ENCODE assay signal across 25 mouse cellular contexts in genomic region chr6:113799915-113800314, GRCm38 (mm10). TPM values are rescaled to one million over a fixed set of nuclear protein-coding genes. Genes with fewer than 3 reads are reported as not detected.
DNase-seq lines count a peak whose midpoint lies in the region; ATAC-seq and TF ChIP-seq lines count a peak whose summit lies in the region.
"Had no signal": no experiment of that assay in that cellular context is flagged by ENCODE, and none has a peak within 500 bp of the region (broad histone marks: within the 10 kb centered on the region; RNA-seq: fewer than 3 reads in every experiment).

No protein-coding gene starts in this region.

- no peak for TF ChIP-seq CTCF in olfactory bulb, adult 2 months (IDR thresholded peaks at IDR 0.05; ENCODE audit: insufficient read depth, low read depth, low read length)

- DNase-seq in forebrain, embryonic 11.5 days (ENCODE audit: low spot score) = no peak
- DNase-seq in kidney, postnatal 10 days = no peak
- DNase-seq: adrenal gland, adult 2 months; cerebellum, adult 11 months; gastrocnemius, postnatal 25 days; heart, adult 2 months; heart, postnatal 14 days; kidney, adult 11 months; kidney, postnatal 4 days; layer of hippocampus, adult 9-11 months; liver, embryonic 13.5 days; lung, adult 2 months; lung, postnatal 36 days; right cerebral cortex, postnatal 14 days; spleen, adult 18-20 months had no signal

- WGBS in forebrain, embryonic 16.5 days = 77% methylated on average over 3 of the region's 3 CpGs
- WGBS in forebrain, embryonic 11.5 days = 76% methylated on average over 3 of the region's 3 CpGs
- 80% methylated on average over 3 of the region's 3 CpGs for WGBS in midbrain, embryonic 12.5 days
- 68% methylated on average over 3 of the region's 3 CpGs for WGBS in midbrain, embryonic 16.5 days
- WGBS in olfactory bulb, adult 2 months = 43% methylated on average over 3 of the region's 3 CpGs

- no peak for TF ChIP-seq POLR2A in olfactory bulb, adult 2 months (IDR thresholded peaks at IDR 0.05; ENCODE audit: insufficient read depth, low read depth, low read length)

- no peaks in the 10 kb centered on the region for H3K9me3 ChIP-seq in forebrain, embryonic 16.5 days (ENCODE audit: control insufficient read depth, low read length)
- peaks cover 3% of the 10 kb centered on the region; the same call in 1 of the 2 replicates for H3K9me3 ChIP-seq in forebrain, embryonic 11.5 days (ENCODE audit: control insufficient read depth, low read length)
- peaks cover 5% of the 10 kb centered on the region for H3K9me3 ChIP-seq in midbrain, embryonic 12.5 days
- H3K9me3 ChIP-seq in midbrain, embryonic 16.5 days (replicated peaks; ENCODE audit: control insufficient read depth, low read length, poor library complexity, severe bottlenecking) = no peaks in the 10 kb centered on the region
- H3K9me3 ChIP-seq: kidney, embryonic 15.5 days had no signal

- no peaks in the 10 kb centered on the region for H3K27me3 ChIP-seq in forebrain, embryonic 16.5 days (replicated peaks; ENCODE audit: control insufficient read depth, insufficient read depth, low read length)
- H3K27me3 ChIP-seq in forebrain, embryonic 11.5 days (ENCODE audit: control insufficient read depth, insufficient read depth, low read length) = no peaks in the 10 kb centered on the region
- H3K27me3 ChIP-seq in midbrain, embryonic 12.5 days = no peaks in the 10 kb centered on the region; the same call in 1 of the 2 replicates
- H3K27me3 ChIP-seq in midbrain, embryonic 16.5 days (ENCODE audit: control insufficient read depth, insufficient read depth, low read depth, low read length) = no peaks in the 10 kb centered on the region
- H3K27me3 ChIP-seq: liver, embryonic 13.5 days had no signal

- H3K4me2 ChIP-seq in forebrain, embryonic 16.5 days (ENCODE audit: low read length) = no peak overlapping the region
- no peak overlapping the region for H3K4me2 ChIP-seq in forebrain, embryonic 11.5 days (ENCODE audit: low read depth, low read length, severe bottlenecking)
- no peak overlapping the region for H3K4me2 ChIP-seq in midbrain, embryonic 12.5 days (replicated peaks)
- H3K4me2 ChIP-seq in midbrain, embryonic 16.5 days (ENCODE audit: low read length) = no peak overlapping the region
- H3K4me2 ChIP-seq: heart, embryonic 13.5 days; kidney, embryonic 15.5 days; liver, embryonic 13.5 days had no signal

- H3K36me3 ChIP-seq in forebrain, embryonic 16.5 days (ENCODE audit: control insufficient read depth, insufficient read depth) = peaks cover 20% of the 10 kb centered on the region
- no peaks in the 10 kb centered on the region for H3K36me3 ChIP-seq in forebrain, embryonic 11.5 days (ENCODE audit: control insufficient read depth, insufficient read depth, low read length)
- H3K36me3 ChIP-seq in midbrain, embryonic 12.5 days = peaks cover 8% of the 10 kb centered on the region
- peaks cover 23% of the 10 kb centered on the region for H3K36me3 ChIP-seq in midbrain, embryonic 16.5 days (ENCODE audit: control insufficient read depth, insufficient read depth, low read length)
- H3K36me3 ChIP-seq: G1E; heart, embryonic 13.5 days; kidney, embryonic 15.5 days; liver, embryonic 13.5 days had no signal

- H3K4me1 ChIP-seq in forebrain, embryonic 16.5 days (replicated peaks; ENCODE audit: control insufficient read depth, insufficient read depth, low read length) = peaks cover 19% of the 10 kb centered on the region
- peaks cover 13% of the 10 kb centered on the region for H3K4me1 ChIP-seq in forebrain, embryonic 11.5 days (replicated peaks; ENCODE audit: control insufficient read depth, insufficient read depth, low read length)
- H3K4me1 ChIP-seq in midbrain, embryonic 12.5 days = peaks cover 30% of the 10 kb centered on the region
- peaks cover 9% of the 10 kb centered on the region; the same call in 1 of the 2 replicates for H3K4me1 ChIP-seq in midbrain, embryonic 16.5 days (ENCODE audit: control insufficient read depth, insufficient read depth, low read length)
- H3K4me1 ChIP-seq in olfactory bulb, adult 2 months (ENCODE audit: control insufficient read depth, insufficient read depth, low read length) = peaks cover 66% of the 10 kb centered on the region
- H3K4me1 ChIP-seq: liver, embryonic 13.5 days had no signal

- ATAC-seq in forebrain, embryonic 16.5 days = no peak
- ATAC-seq in forebrain, embryonic 11.5 days (replicated peaks; ENCODE audit: low FRiP score) = no peak
- ATAC-seq in midbrain, embryonic 12.5 days (ENCODE audit: low FRiP score, low read depth) = no peak
- no peak for ATAC-seq in midbrain, embryonic 16.5 days
- ATAC-seq in granulocyte monocyte progenitor cell, adult 5-6 weeks (replicated peaks; ENCODE audit: poor library complexity, severe bottlenecking) = peak; percentile 71
- ATAC-seq: Patski had no signal

- H3K9ac ChIP-seq in forebrain, embryonic 16.5 days (replicated peaks; ENCODE audit: low read depth, low read length) = no peak overlapping the region
- no peak overlapping the region for H3K9ac ChIP-seq in forebrain, embryonic 11.5 days (ENCODE audit: low read length)
- H3K9ac ChIP-seq in midbrain, embryonic 12.5 days (replicated peaks) = no peak overlapping the region
- no peak overlapping the region for H3K9ac ChIP-seq in midbrain, embryonic 16.5 days (ENCODE audit: low read depth, low read length)
- H3K9ac ChIP-seq: heart, embryonic 13.5 days; kidney, embryonic 15.5 days; liver, embryonic 13.5 days had no signal

- H3K27ac ChIP-seq in forebrain, embryonic 16.5 days (ENCODE audit: low read length) = peak overlapping the region; percentile 39; the same call in 1 of the 2 replicates
- no peak overlapping the region for H3K27ac ChIP-seq in forebrain, embryonic 11.5 days (ENCODE audit: low read depth, low read length)
- 0 out of 2 replicates have a peak overlapping the region, but pooled peaks have one; percentile 4 for H3K27ac ChIP-seq in midbrain, embryonic 12.5 days (replicated peaks)
- no peak overlapping the region for H3K27ac ChIP-seq in midbrain, embryonic 16.5 days (ENCODE audit: low read length)
- H3K27ac ChIP-seq in olfactory bulb, adult 2 months (ENCODE audit: insufficient read depth, low read depth, low read length) = peak overlapping the region; percentile 81; the same call in 1 of the 2 replicates
- H3K27ac ChIP-seq: heart, adult 2 months; kidney, embryonic 15.5 days; liver, embryonic 13.5 days had no signal

- H3K4me3 ChIP-seq in forebrain, embryonic 16.5 days (replicated peaks; ENCODE audit: low read length) = no peak overlapping the region
- no peak overlapping the region for H3K4me3 ChIP-seq in forebrain, embryonic 11.5 days (ENCODE audit: low read depth, low read length)
- no peak overlapping the region for H3K4me3 ChIP-seq in midbrain, embryonic 12.5 days
- no peak overlapping the region for H3K4me3 ChIP-seq in midbrain, embryonic 16.5 days (ENCODE audit: low read depth, low read length)
- no peak overlapping the region for H3K4me3 ChIP-seq in olfactory bulb, adult 2 months (ENCODE audit: insufficient read depth, low read depth, low read length)
- H3K4me3 ChIP-seq: heart, adult 2 months; heart, embryonic 13.5 days; kidney, embryonic 15.5 days; left cerebral cortex, adult 2 months; liver, embryonic 13.5 days had no signal

RNA-seq across cellular contexts. Expression of gene Sec13, which starts 59.4 kb away (rescaled TPM):
- 231 and 237 TPM in 2 replicates for polyA plus RNA-seq in forebrain, embryonic 16.5 days (2015; fragmentation: Nextera tagmentation; extraction: Ambion mirVana)
- polyA plus RNA-seq in forebrain, embryonic 11.5 days (2014; fragmentation: Nextera tagmentation; extraction: Ambion mirVana) = 248 and 282 TPM in 2 replicates
- polyA plus RNA-seq in midbrain, embryonic 12.5 days (2016; fragmentation: Nextera tagmentation; extraction: Ambion mirVana) = 222 and 233 TPM in 2 replicates
- polyA plus RNA-seq in midbrain, embryonic 16.5 days (2015; fragmentation: Nextera tagmentation; extraction: Ambion mirVana) = 177 and 184 TPM in 2 replicates
- total RNA-seq in granulocyte monocyte progenitor cell, adult 5-6 weeks (2014; fragmentation: Nextera tagmentation) = 141 and 145 TPM in 2 replicates
- total RNA-seq in granulocyte monocyte progenitor cell, adult 5-6 weeks (2017) = 161 and 217 TPM in 2 replicates
- not detected in 2 replicates for polyA plus RNA-seq in olfactory bulb, adult 2 months (2012; ENCODE audit: insufficient read depth, insufficient read length, low replicate concordance, missing spikeins)

Comparison
In these comparisons a context has a peak if more than half of its experiments do, and no peak if none do; other contexts are left out.
1. H3K27ac ChIP-seq: peak in forebrain, embryonic 16.5 days (single experiment), midbrain, embryonic 12.5 days (single experiment) and olfactory bulb, adult 2 months (single experiment); none in forebrain, embryonic 11.5 days (single experiment) and midbrain, embryonic 16.5 days (single experiment).
2. RNA of gene Sec13, which starts 59.4 kb away (polyA plus RNA-seq): 248 to 282 TPM in forebrain, embryonic 11.5 days, 222 to 233 TPM in midbrain, embryonic 12.5 days, 231 to 237 TPM in forebrain, embryonic 16.5 days and 177 to 184 TPM in midbrain, embryonic 16.5 days; not detected in olfactory bulb, adult 2 months; every median in the first group is over 100 times any median in the second.